Mouse (Mus musculus) ES-E14 (cell line): Measurements from ENCODE around the gene Zyg11b. TPM values are rescaled to one million over a fixed set of nuclear protein-coding genes. Genes with fewer than 3 reads are reported as not detected.

Experiments used
- DNase-seq: peaks from one replicate; pipeline ENCODE4 v3.0.0-alpha.2; 2013; ENCODE audit warnings: low read depth, low spot score
- H3K27ac ChIP-seq: 2 replicates; pipeline ENCODE4 v1.5.1; 2012; ENCODE audit warnings: low read depth, mild to moderate bottlenecking, low read length, moderate library complexity, mixed read lengths; ENCODE audit not compliant: poor library complexity, insufficient read depth, severe bottlenecking
- H3K36me3 ChIP-seq: 2 replicates; pipeline ENCODE4 v1.6.1; 2012; ENCODE audit warnings: mild to moderate bottlenecking, low read length, moderate library complexity, mixed read lengths; ENCODE audit not compliant: control insufficient read depth, poor library complexity, insufficient read depth, severe bottlenecking
- H3K4me1 ChIP-seq, 2 experiments: fragments of 150-350 bp in 1 of 2; sonication (generic) in 1 of 2; 2 replicates each; pipeline ENCODE4 v1.6.1; 2012; ENCODE audit warnings: low read length in 2 of 2, mild to moderate bottlenecking in 1 of 2, mixed read lengths in 1 of 2; ENCODE audit not compliant: control insufficient read depth in 2 of 2, insufficient read depth in 2 of 2, poor library complexity in 1 of 2
- H3K4me3 ChIP-seq, 2 experiments: fragments of 150-350 bp in 1 of 2; sonication (generic) in 1 of 2; 2 replicates each; pipeline ENCODE4 v1.5.1; 2012; ENCODE audit warnings: low read length in 2 of 2, low read depth in 1 of 2, mild to moderate bottlenecking in 1 of 2, mixed read lengths in 1 of 2; ENCODE audit not compliant: insufficient read depth in 1 of 2, poor library complexity in 1 of 2, severe bottlenecking in 1 of 2
- H3K9ac ChIP-seq: 2 replicates; pipeline ENCODE4 v1.6.1; 2012; ENCODE audit warnings: low read depth, mild to moderate bottlenecking, low read length, mixed read lengths; ENCODE audit not compliant: poor library complexity, insufficient read depth, severe bottlenecking
- H3K9me3 ChIP-seq: fragments of 150-350 bp; sonication (generic); 2 replicates; pipeline ENCODE4 v1.6.1; 2012; ENCODE audit warnings: low read depth, mild to moderate bottlenecking, low read length; ENCODE audit not compliant: control insufficient read depth, insufficient read depth
- CHD2 ChIP-seq: IDR thresholded peaks from 2 replicates; pipeline ENCODE4 v1.6.1; 2014; ENCODE audit warnings: mild to moderate bottlenecking, low read depth, low read length, inconsistent platforms
- HCFC1 ChIP-seq: IDR thresholded peaks from 2 replicates; pipeline ENCODE4 v1.6.1; 2012; ENCODE audit warnings: low read length, inconsistent platforms, borderline replicate concordance; ENCODE audit not compliant: insufficient read depth
- MAFK ChIP-seq: IDR thresholded peaks from 2 replicates; pipeline ENCODE4 v1.6.1; 2014; ENCODE audit warnings: mild to moderate bottlenecking, low read depth, low read length, inconsistent platforms; ENCODE audit not compliant: insufficient read depth
- ZC3H11A ChIP-seq: IDR thresholded peaks from 2 replicates; pipeline ENCODE4 v1.6.1; 2012; ENCODE audit warnings: low read depth, mild to moderate bottlenecking, inconsistent platforms, low read length, borderline replicate concordance
- ZNF384 ChIP-seq: IDR thresholded peaks from 2 replicates; pipeline ENCODE4 v1.6.1; 2012; ENCODE audit warnings: low read depth, low read length, inconsistent platforms
- in situ Hi-C, 2 experiments: fragments of 600-800 bp; cut with MboI; formaldehyde crosslinking; loops; one replicate each; pipeline ENCODE4 v1.15.1; 2025; ENCODE audit warnings: low sequenced_read_pairs in 2 of 2, inconsistent platforms in 1 of 2; ENCODE audit not compliant: unreplicated experiment in 2 of 2
- total RNA-seq: library from RNA; depleted of rRNA; stranded (reverse); fragments of 300-350 nt; gene quantifications from 2 replicates; pipeline ENCODE4 v1.2.3, GENCODE M21; 2012

The Zyg11b gene
- total RNA-seq, 1 experiment: 13.3 TPM

DNA sequence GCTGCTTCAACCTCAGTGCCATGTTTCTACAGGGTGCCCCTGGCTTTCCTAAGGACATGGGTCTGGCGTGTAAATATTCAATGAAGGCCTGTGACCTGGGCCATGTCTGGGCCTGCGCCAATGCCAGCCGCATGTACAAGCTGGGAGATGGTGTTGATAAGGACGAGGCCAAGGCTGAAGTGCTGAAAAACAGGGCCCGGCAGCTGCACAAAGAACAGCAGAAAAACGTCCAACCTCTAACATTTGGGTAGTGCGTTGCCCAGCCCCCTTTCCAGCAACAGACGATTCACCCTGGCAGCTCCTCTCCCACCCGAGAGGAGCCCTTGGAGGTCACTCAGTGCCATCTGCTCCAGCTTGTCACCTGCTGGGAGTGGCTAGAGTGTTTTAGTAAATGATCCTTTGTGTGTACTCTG lies 37.4 kb upstream of the Zyg11b start:
- TF ChIP-seq ZC3H11A (no peak), MAFK (no peak), HCFC1 (no peak), ZNF384 (no peak), CHD2 (no peak)
- no peak overlapping the region for H3K4me3 ChIP-seq
- H3K9me3 ChIP-seq: no peaks in the 10 kb centered on the region
- 0 out of 2 replicates have a peak overlapping the region, but pooled peaks have one; percentile 12 for H3K9ac ChIP-seq
- in situ Hi-C loops: no loop called here
- H3K36me3 ChIP-seq: peaks cover 12% of the 10 kb centered on the region
- peak overlapping the region; percentile 62 for H3K27ac ChIP-seq
- peaks cover 10 to 18% of the 10 kb centered on the region in 2 experiments for H3K4me1 ChIP-seq
- DNase-seq: no peak

- Histone ChIP-seq H3K9me3 (no peaks in the 10 kb centered on the region), H3K4me1 (peaks cover 10 to 18% of the 10 kb centered on the region in 2 experiments), H3K27ac (peak overlapping the region; percentile 62), H3K9ac (no peak overlapping the region), H3K36me3 (peaks cover 12% of the 10 kb centered on the region), H3K4me3 (no peak overlapping the region)
- in situ Hi-C loops: no loop called here
- no peak for TF ChIP-seq ZNF384
- no peak for TF ChIP-seq MAFK
- no peak for TF ChIP-seq HCFC1
- no peak for TF ChIP-seq ZC3H11A
- no peak for TF ChIP-seq CHD2
- DNase-seq: no peak
Observed at GRCm38 (mm10) chr4:108337817-108338216, 36.9 kb upstream of the Zyg11b start.

DNA sequence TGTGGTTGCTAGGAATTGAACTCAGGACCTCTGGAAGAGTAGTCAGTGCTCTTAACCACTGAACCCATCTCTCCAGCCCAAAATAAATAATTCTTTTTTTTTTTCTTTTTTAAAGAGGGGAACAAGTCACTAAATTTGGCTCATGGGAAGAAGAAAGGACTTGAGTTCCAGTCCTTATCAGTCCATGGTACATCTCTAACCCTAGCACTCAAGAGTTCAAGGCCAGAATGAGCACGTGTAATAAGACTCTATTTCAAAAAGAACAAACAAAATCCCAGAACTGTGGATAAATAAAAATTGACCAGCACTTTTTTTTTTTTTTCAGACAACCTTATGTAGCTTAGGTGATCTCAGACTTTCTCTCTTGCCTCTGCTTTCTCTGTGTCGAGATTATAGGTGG lies 35.9 kb upstream of the Zyg11b start:
- H3K4me3 ChIP-seq: no peak overlapping the region
- in situ Hi-C loops: no loop called here
- no peak overlapping the region for H3K9ac ChIP-seq
- TF ChIP-seq ZC3H11A (no peak), ZNF384 (no peak), CHD2 (no peak), HCFC1 (no peak)
- H3K9me3 ChIP-seq: no peaks in the 10 kb centered on the region
- H3K36me3 ChIP-seq: peaks cover 16% of the 10 kb centered on the region
- peak overlapping the region; percentile 62; the same call in 1 of the 2 replicates for H3K27ac ChIP-seq
- no peak for DNase-seq
- peaks cover 10 to 20% of the 10 kb centered on the region in 2 experiments for H3K4me1 ChIP-seq

GRCm38 (mm10) chr4:108335413-108335812 lies 34.5 kb upstream of the Zyg11b start:
- Histone ChIP-seq H3K9ac (no peak overlapping the region), H3K36me3 (peaks cover 16% of the 10 kb centered on the region), H3K9me3 (no peaks in the 10 kb centered on the region), H3K4me3 (no peak overlapping the region), H3K27ac (peak overlapping the region; percentile 18; the same call in 1 of the 2 replicates), H3K4me1 (peaks cover 10 to 20% of the 10 kb centered on the region in 2 experiments)
- in situ Hi-C loops: no loop called here
- no peak for DNase-seq
- TF ChIP-seq MAFK (no peak), HCFC1 (no peak), ZC3H11A (no peak), CHD2 (no peak), ZNF384 (no peak)

DNA sequence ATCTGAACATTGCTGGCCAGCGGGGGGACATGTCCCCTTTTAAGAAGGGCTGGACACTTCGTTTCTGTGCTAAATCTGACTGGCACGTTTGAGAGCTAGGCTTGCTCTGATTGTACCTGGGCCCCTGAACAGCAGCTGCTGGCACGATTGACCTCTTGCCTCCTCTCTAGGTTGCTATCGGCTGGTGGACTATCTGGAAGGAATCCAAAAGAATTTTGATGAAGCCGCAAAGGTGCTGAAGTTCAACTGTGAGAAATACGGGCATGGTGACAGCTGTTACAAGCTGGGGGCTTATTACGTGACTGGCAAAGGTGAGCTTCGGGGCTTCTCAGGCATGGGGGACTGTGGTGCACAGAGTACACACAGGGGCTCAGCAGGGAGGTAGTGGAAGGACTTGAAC lies 31.1 kb upstream of the Zyg11b start:
- TF ChIP-seq HCFC1: no peak
- TF ChIP-seq ZNF384: no peak
- no peak for TF ChIP-seq MAFK
- Histone ChIP-seq H3K27ac (no peak overlapping the region), H3K4me1 (peaks cover 8 to 12% of the 10 kb centered on the region in 2 experiments), H3K36me3 (peaks cover 8% of the 10 kb centered on the region), H3K9ac (no peak overlapping the region), H3K4me3 (no peak overlapping the region), H3K9me3 (no peaks in the 10 kb centered on the region)
- in situ Hi-C loops: no loop called here
- DNase-seq: no peak
